Mouse (Mus musculus) adrenal gland, adult 8-10 months (tissue): ENCODE measurements around the gene Odf3l2. TPM values are rescaled to one million over a fixed set of nuclear protein-coding genes. Genes with fewer than 3 reads are reported as not detected.

ENCODE experiments used
- total RNA-seq, 4 experiments: library from RNA; stranded (reverse); gene quantifications; 2 replicates each; pipeline ENCODE4 v1.2.4; 2022

The Odf3l2 gene
- total RNA-seq, 4 experiments from 2014 or later: not detected

Other genes with a start within 250 kb of the Odf3l2 start
- gene Vmn2r83, start 177.0 kb downstream of the Odf3l2 start, total RNA-seq: not detected
- 10 to 100 TPM; 21.3 to 49.8 (median 30.1) TPM for gene Plpp2, start 111.9 kb downstream of the Odf3l2 start, total RNA-seq
- gene Mier2, start 90.5 kb downstream of the Odf3l2 start, total RNA-seq: 10 to 100 TPM; 24.2 to 49.8 (median 41.4) TPM
- gene Theg, start 58.4 kb downstream of the Odf3l2 start, total RNA-seq: not detected
- under 1 TPM; 0.12 to 0.31 (median 0.17) TPM for gene C2cd4c, start 31.7 kb downstream of the Odf3l2 start, total RNA-seq
- gene Shc2, start 7.8 kb downstream of the Odf3l2 start, total RNA-seq: 10 to 100 TPM in 1 of 4 experiments, 1 to 10 TPM in 3; 3.6 to 11.4 (median 6.0) TPM
- not detected for gene Madcam1, start 18.8 kb upstream of the Odf3l2 start, total RNA-seq
- 10 to 100 TPM; 37.8 to 41.6 (median 39.3) TPM for gene Tpgs1, start 23.6 kb upstream of the Odf3l2 start, total RNA-seq
- 10 to 100 TPM; 50.9 to 77.7 (median 69.2) TPM for gene Cdc34, start 36.5 kb upstream of the Odf3l2 start, total RNA-seq
- gene Gzmm, start 43.3 kb upstream of the Odf3l2 start, total RNA-seq: 1 to 10 TPM; 1.2 to 2.2 (median 1.7) TPM
- gene Bsg, start 58.8 kb upstream of the Odf3l2 start, total RNA-seq: 100 to 1,000 TPM; 578 to 598 (median 581) TPM
- 10 to 100 TPM in 2 of 4 experiments, 1 to 10 TPM in 2; 8.1 to 10.9 (median 10.3) TPM for gene Hcn2, start 70.9 kb upstream of the Odf3l2 start, total RNA-seq
- gene Polrmt, start 100.8 kb upstream of the Odf3l2 start, total RNA-seq: 10 to 100 TPM; 58.5 to 79.0 (median 70.8) TPM
- gene Fgf22, start 109.3 kb upstream of the Odf3l2 start, total RNA-seq: 1 to 10 TPM in 2 of 4 experiments, under 1 TPM in 1, not detected in 1; 0.38 to 1.2 (median 1.1) TPM
- 10 to 100 TPM; 45.2 to 61.9 (median 50.8) TPM for gene Rnf126, start 121.2 kb upstream of the Odf3l2 start, total RNA-seq
- 10 to 100 TPM in 2 of 4 experiments, 1 to 10 TPM in 2; 8.8 to 55.0 (median 26.2) TPM for gene Fstl3, start 131.5 kb upstream of the Odf3l2 start, total RNA-seq
- under 1 TPM in 2 of 4 experiments, not detected in 2; 0.13 to 0.38 TPM for gene Prss57, start 145.2 kb upstream of the Odf3l2 start, total RNA-seq
- 100 to 1,000 TPM in 2 of 4 experiments, 10 to 100 TPM in 2; 72.7 to 123 (median 96.1) TPM for gene Palm, start 147.8 kb upstream of the Odf3l2 start, total RNA-seq
- under 1 TPM; 0.64 to 0.95 (median 0.70) TPM for gene Misp, start 175.3 kb upstream of the Odf3l2 start, total RNA-seq
- gene Ptbp1, start 208.7 kb upstream of the Odf3l2 start, total RNA-seq: 100 to 1,000 TPM; 249 to 275 (median 255) TPM
- gene Prtn3, start 228.7 kb upstream of the Odf3l2 start, total RNA-seq: under 1 TPM in 1 of 4 experiments, not detected in 3; 0.35 TPM
- 1 to 10 TPM; 1.7 to 4.3 (median 3.0) TPM for gene Plppr3, start 228.9 kb upstream of the Odf3l2 start, total RNA-seq
- not detected for gene Elane, start 240.5 kb upstream of the Odf3l2 start, total RNA-seq
- gene Cfd, start 245.1 kb upstream of the Odf3l2 start, total RNA-seq: 1,000 to 10,000 TPM in 2 of 4 experiments, 100 to 1,000 TPM in 2; 123 to 1,857 (median 821) TPM